Mouse (Mus musculus) lung, postnatal 0 days (tissue): ENCODE results near the gene Ankdd1b.

Experiments used
- CTCF ChIP-seq: IDR thresholded peaks from 2 replicates; pipeline ENCODE4 v1.5.1; 2016; ENCODE audit warnings: antibody characterized with exemption, mild to moderate bottlenecking
- EP300 ChIP-seq: IDR thresholded peaks from 2 replicates; pipeline ENCODE4 v1.6.1; 2016; ENCODE audit warnings: antibody characterized with exemption, mild to moderate bottlenecking, control low read depth

GRCm38 (mm10) chr13:96511262-96511661 lies 40.3 kb upstream of the Ankdd1b start:
- TF ChIP-seq CTCF (no peak), EP300 (no peak)
